Mouse (Mus musculus): ENCODE measurements around the gene Mon2. TPM values are rescaled to one million over a fixed set of nuclear protein-coding genes. Genes with fewer than 3 reads are reported as not detected.

The Mon2 gene
- total and polyA plus RNA-seq, 2 experiments from 2014 or later = 15.9 to 64.7 TPM

DNA sequence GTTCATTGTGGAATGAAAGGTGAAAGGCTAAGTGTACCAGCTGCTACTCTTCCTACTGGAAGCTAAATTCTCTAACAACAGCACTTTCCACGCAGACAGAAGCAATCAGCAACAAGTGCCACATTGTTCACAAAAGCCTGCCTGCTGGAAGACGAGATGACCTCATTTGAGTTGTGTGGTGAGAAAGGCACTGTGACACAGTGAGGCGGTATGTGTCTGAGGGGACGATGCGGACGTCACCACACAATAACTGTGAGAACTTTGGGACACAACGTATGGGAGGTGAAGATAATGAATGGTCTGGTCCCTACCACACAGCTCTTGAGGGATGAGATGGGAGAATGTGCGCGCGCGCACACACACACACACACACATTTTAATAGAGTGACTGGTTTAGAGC, 34.2 kb upstream of the Mon2 start:
- H3K9me3 ChIP-seq (ENCODE audit: low read length) = no peaks in the 10 kb centered on the region
- no peak overlapping the region for H3K4me3 ChIP-seq (ENCODE audit: low read length)
- no peaks in the 10 kb centered on the region; the same call in 1 of the 2 replicates for H3K36me3 ChIP-seq (ENCODE audit: insufficient read depth, low read length)
- DNase-seq (ENCODE audit: low spot score) (no peak), ATAC-seq (no peak)
- no peaks in the 10 kb centered on the region for H3K27me3 ChIP-seq (ENCODE audit: insufficient read depth, low read length)
- no peaks in the 10 kb centered on the region for H3K4me1 ChIP-seq (ENCODE audit: insufficient read depth, low read length)
- no peak overlapping the region for H3K4me2 ChIP-seq (ENCODE audit: low read depth, low read length)
- no peak for TF ChIP-seq CTCF (IDR thresholded peaks at IDR 0.05; ENCODE audit: low read depth)
- 70% methylated on average over 11 of the region's 11 CpGs for WGBS
- H3K27ac ChIP-seq = no peak overlapping the region
- no peak overlapping the region for H3K9ac ChIP-seq (replicated peaks; ENCODE audit: low read length)

DNA sequence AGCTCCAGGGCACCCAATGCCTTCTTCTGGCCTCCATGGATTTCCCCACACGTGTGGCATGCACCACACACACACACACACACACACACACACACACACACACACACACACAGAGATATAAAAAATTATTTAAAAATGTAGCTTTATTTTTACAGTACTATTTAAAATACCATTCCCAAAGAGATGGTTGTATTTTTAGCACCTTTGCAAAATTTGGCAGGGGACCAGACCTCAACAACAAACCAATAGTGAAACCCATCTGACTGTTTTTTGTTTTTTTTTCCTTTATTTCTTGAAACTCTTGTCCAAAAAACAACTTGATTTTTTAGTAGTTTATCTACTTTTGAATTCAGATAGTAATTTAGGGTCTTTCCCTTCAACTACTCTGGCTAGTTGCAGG, 32.2 kb upstream of the Mon2 start:
- H3K9ac ChIP-seq (replicated peaks; ENCODE audit: low read length) = no peak overlapping the region
- H3K4me3 ChIP-seq (ENCODE audit: low read length) = no peak overlapping the region
- DNase-seq (ENCODE audit: low spot score) = no peak
- no peak overlapping the region for H3K27ac ChIP-seq
- H3K9me3 ChIP-seq (ENCODE audit: low read length) = no peaks in the 10 kb centered on the region
- H3K36me3 ChIP-seq (ENCODE audit: insufficient read depth, low read length) = no peaks in the 10 kb centered on the region; the same call in 1 of the 2 replicates
- no peak for ATAC-seq
- no peaks in the 10 kb centered on the region for H3K27me3 ChIP-seq (ENCODE audit: insufficient read depth, low read length)
- H3K4me2 ChIP-seq (ENCODE audit: low read depth, low read length) = no peak overlapping the region
- TF ChIP-seq CTCF (IDR thresholded peaks at IDR 0.05; ENCODE audit: low read depth) = no peak
- 79% methylated on average over 1 of the region's 1 CpGs for WGBS
- H3K4me1 ChIP-seq (ENCODE audit: insufficient read depth, low read length) = no peaks in the 10 kb centered on the region

DNA sequence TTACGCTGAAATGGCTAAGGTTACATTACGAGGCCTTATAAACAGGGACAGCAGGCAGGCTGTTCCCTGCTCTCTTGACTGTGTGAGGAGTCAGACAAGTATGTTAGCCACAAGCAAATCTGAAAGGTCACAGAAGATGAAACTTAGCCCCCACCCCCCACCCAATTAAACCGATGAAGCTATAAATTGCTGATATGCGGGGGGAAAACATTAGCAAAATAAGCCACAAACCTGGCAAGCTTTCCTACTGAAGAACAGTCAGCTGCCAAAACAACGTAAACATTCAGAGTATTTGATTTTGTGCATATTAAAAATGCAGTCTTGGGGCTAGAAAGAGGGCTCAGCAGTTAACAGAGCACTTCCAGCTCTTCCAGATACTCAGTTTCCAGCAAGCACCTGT, 31.8 kb upstream of the Mon2 start:
- Histone ChIP-seq H3K4me1 (ENCODE audit: insufficient read depth, low read length) (no peaks in the 10 kb centered on the region), H3K9me3 (ENCODE audit: low read length) (no peaks in the 10 kb centered on the region), H3K4me2 (ENCODE audit: low read depth, low read length) (no peak overlapping the region), H3K36me3 (ENCODE audit: insufficient read depth, low read length) (no peaks in the 10 kb centered on the region; the same call in 1 of the 2 replicates), H3K9ac (replicated peaks; ENCODE audit: low read length) (no peak overlapping the region), H3K27me3 (ENCODE audit: insufficient read depth, low read length) (no peaks in the 10 kb centered on the region), H3K4me3 (ENCODE audit: low read length) (no peak overlapping the region), H3K27ac (no peak overlapping the region)
- no peak for DNase-seq (ENCODE audit: low spot score)
- 91% methylated on average over 5 of the region's 5 CpGs for WGBS
- no peak for ATAC-seq
- no peak for TF ChIP-seq CTCF (IDR thresholded peaks at IDR 0.05; ENCODE audit: low read depth)

- ATAC-seq = no peak
These were observed 25.0 kb upstream of the Mon2 start for GRCm38 (mm10) chr10:123101303-123101702.

GRCm38 (mm10) chr10:123100584-123100983, 24.3 kb upstream of the Mon2 start:
- no peak overlapping the region for H3K9ac ChIP-seq (replicated peaks; ENCODE audit: low read length)
- no peaks in the 10 kb centered on the region for H3K36me3 ChIP-seq (ENCODE audit: insufficient read depth, low read length)
- no peak overlapping the region for H3K4me3 ChIP-seq (ENCODE audit: low read length)
- H3K9me3 ChIP-seq (ENCODE audit: low read length) = no peaks in the 10 kb centered on the region
- no peak for TF ChIP-seq CTCF (IDR thresholded peaks at IDR 0.05; ENCODE audit: low read depth)
- no peaks in the 10 kb centered on the region for H3K4me1 ChIP-seq (ENCODE audit: insufficient read depth, low read length)
- H3K4me2 ChIP-seq (ENCODE audit: low read depth, low read length) = no peak overlapping the region
- WGBS = 87% methylated on average over 2 of the region's 2 CpGs
- no peak overlapping the region for H3K27ac ChIP-seq
- H3K27me3 ChIP-seq (ENCODE audit: insufficient read depth, low read length) = no peaks in the 10 kb centered on the region
- ATAC-seq (no peak), DNase-seq (ENCODE audit: low spot score) (no peak)

More at GRCm38 (mm10) chr10:123101303-123101702, 25.0 kb upstream of the Mon2 start:
- Histone ChIP-seq H3K9me3 (ENCODE audit: low read length) (no peaks in the 10 kb centered on the region), H3K27ac (no peak overlapping the region), H3K4me3 (ENCODE audit: low read length) (no peak overlapping the region), H3K9ac (replicated peaks; ENCODE audit: low read length) (no peak overlapping the region), H3K36me3 (ENCODE audit: insufficient read depth, low read length) (no peaks in the 10 kb centered on the region), H3K4me1 (ENCODE audit: insufficient read depth, low read length) (no peaks in the 10 kb centered on the region), H3K4me2 (ENCODE audit: low read depth, low read length) (no peak overlapping the region), H3K27me3 (ENCODE audit: insufficient read depth, low read length) (no peaks in the 10 kb centered on the region)
- TF ChIP-seq CTCF (IDR thresholded peaks at IDR 0.05; ENCODE audit: low read depth) = no peak
- DNase-seq (ENCODE audit: low spot score) = no peak
- WGBS = 77% methylated on average over 1 of the region's 1 CpGs

- DNase-seq (ENCODE audit: low spot score) (no peak), ATAC-seq (no peak)
- H3K9ac ChIP-seq (replicated peaks; ENCODE audit: low read length) = no peak overlapping the region
- H3K36me3 ChIP-seq (ENCODE audit: insufficient read depth, low read length) = no peaks in the 10 kb centered on the region
- TF ChIP-seq CTCF (IDR thresholded peaks at IDR 0.05; ENCODE audit: low read depth) = no peak
- H3K27ac ChIP-seq = no peak overlapping the region
- 78% methylated on average over 7 of the region's 7 CpGs for WGBS
- H3K4me1 ChIP-seq (ENCODE audit: insufficient read depth, low read length) = no peaks in the 10 kb centered on the region
- H3K27me3 ChIP-seq (ENCODE audit: insufficient read depth, low read length) = no peaks in the 10 kb centered on the region
- no peaks in the 10 kb centered on the region for H3K9me3 ChIP-seq (ENCODE audit: low read length)
- H3K4me3 ChIP-seq (ENCODE audit: low read length) = no peak overlapping the region
- H3K4me2 ChIP-seq (ENCODE audit: low read depth, low read length) = no peak overlapping the region
These were observed 18.2 kb upstream of the Mon2 start for GRCm38 (mm10) chr10:123094504-123094903.

GRCm38 (mm10) chr10:123092577-123092976, 16.3 kb upstream of the Mon2 start:
- DNase-seq (ENCODE audit: low spot score) = no peak
- WGBS = 74% methylated on average over 3 of the region's 3 CpGs
- TF ChIP-seq CTCF (IDR thresholded peaks at IDR 0.05; ENCODE audit: low read depth) = no peak

More at GRCm38 (mm10) chr10:123092577-123092976, 16.3 kb upstream of the Mon2 start:
- no peaks in the 10 kb centered on the region for H3K27me3 ChIP-seq (ENCODE audit: insufficient read depth, low read length)
- H3K4me3 ChIP-seq (ENCODE audit: low read length) = no peak overlapping the region
- H3K9me3 ChIP-seq (ENCODE audit: low read length) = no peaks in the 10 kb centered on the region
- H3K36me3 ChIP-seq (ENCODE audit: insufficient read depth, low read length) = no peaks in the 10 kb centered on the region
- no peaks in the 10 kb centered on the region for H3K4me1 ChIP-seq (ENCODE audit: insufficient read depth, low read length)
- H3K4me2 ChIP-seq (ENCODE audit: low read depth, low read length) = no peak overlapping the region
- no peak overlapping the region for H3K9ac ChIP-seq (replicated peaks; ENCODE audit: low read length)
- ATAC-seq = no peak
- no peak overlapping the region for H3K27ac ChIP-seq
